Mouse (Mus musculus) MEL (cell line): ENCODE data around the gene Unc45a. TPM values are rescaled to one million over a fixed set of nuclear protein-coding genes. Genes with fewer than 3 reads are reported as not detected.

Experiments used
- DNase-seq: peaks from one replicate; pipeline ENCODE4 v3.0.0; 2011; ENCODE audit warnings: low read depth, low spot score
- H3K27ac ChIP-seq: 2 replicates; pipeline ENCODE4 v1.5.1; 2012; ENCODE audit warnings: low read depth, mild to moderate bottlenecking, control low read depth, low read length, moderate library complexity; ENCODE audit not compliant: control insufficient read depth
- H3K27me3 ChIP-seq, 2 experiments: fragments of 150-350 bp in 1 of 2; sonication (generic) in 1 of 2; 2 replicates each; pipeline ENCODE4 v1.6.1; 2012; ENCODE audit warnings: low read length in 2 of 2, mild to moderate bottlenecking in 2 of 2, improper control_type of control experiment in 1 of 2, moderate library complexity in 1 of 2; ENCODE audit not compliant: insufficient read depth in 2 of 2, control insufficient read depth in 1 of 2
- H3K36me3 ChIP-seq, 2 experiments: 2 replicates each; pipeline ENCODE4 v1.6.1; 2012 to 2014; ENCODE audit warnings: low read length in 2 of 2, improper control_type of control experiment in 1 of 2, inconsistent platforms in 1 of 2, mild to moderate bottlenecking in 1 of 2; ENCODE audit not compliant: insufficient read depth in 2 of 2, control insufficient read depth in 1 of 2
- H3K4me1 ChIP-seq, 2 experiments: fragments of 150-350 bp in 1 of 2; sonication (generic) in 1 of 2; 2 replicates each; pipeline ENCODE4 v1.6.1; 2012; ENCODE audit warnings: low read length in 2 of 2, improper control_type of control experiment in 1 of 2, mild to moderate bottlenecking in 1 of 2; ENCODE audit not compliant: insufficient read depth in 2 of 2, control insufficient read depth in 1 of 2
- H3K4me3 ChIP-seq, 2 experiments: fragments of 150-350 bp in 1 of 2; sonication (generic) in 1 of 2; 2 replicates each; pipeline ENCODE4 v1.5.1; 2012; ENCODE audit warnings: low read depth in 2 of 2, low read length in 2 of 2, mild to moderate bottlenecking in 2 of 2, moderate library complexity in 2 of 2, control low read depth in 1 of 2, improper control_type of control experiment in 1 of 2; ENCODE audit not compliant: control insufficient read depth in 1 of 2, insufficient read depth in 1 of 2
- H3K79me2 ChIP-seq: 2 replicates; pipeline ENCODE4 v1.6.1; 2012; ENCODE audit warnings: mild to moderate bottlenecking, low read length, moderate library complexity; ENCODE audit not compliant: control insufficient read depth, poor library complexity, insufficient read depth
- H3K9ac ChIP-seq: 2 replicates; pipeline ENCODE4 v1.6.1; 2012; ENCODE audit warnings: low read depth, mild to moderate bottlenecking, control low read depth, low read length, moderate library complexity; ENCODE audit not compliant: control insufficient read depth, poor library complexity, severe bottlenecking
- H3K9me3 ChIP-seq: fragments of 150-350 bp; sonication (generic); replicated peaks from 2 replicates; pipeline ENCODE4 v1.6.1; 2012; ENCODE audit warnings: mild to moderate bottlenecking, low read length, improper control_type of control experiment, moderate library complexity; ENCODE audit not compliant: insufficient read depth
- BHLHE40 ChIP-seq: IDR thresholded peaks from 2 replicates; pipeline ENCODE4 v1.6.1; 2012; ENCODE audit warnings: low read depth, mild to moderate bottlenecking, inconsistent platforms, low read length, improper control_type of control experiment, borderline replicate concordance
- CHD1 ChIP-seq: IDR thresholded peaks from 2 replicates; pipeline ENCODE4 v1.6.1; 2012; ENCODE audit warnings: low read depth, mild to moderate bottlenecking, inconsistent platforms, low read length, improper control_type of control experiment
- CHD2 ChIP-seq: IDR thresholded peaks from 2 replicates; pipeline ENCODE4 v1.6.1; 2011; ENCODE audit warnings: low read length, improper control_type of control experiment
- CTCF ChIP-seq, 3 experiments: IDR thresholded peaks in 2 of 3; conservative IDR thresholded peaks in 1 of 3; 2 replicates each; pipeline ENCODE4 v1.5.1; 2011 to 2012; ENCODE audit warnings: low read length in 3 of 3, low read depth in 2 of 3, mild to moderate bottlenecking in 2 of 3, improper control_type of control experiment in 1 of 3, inconsistent platforms in 1 of 3, mixed read lengths in 1 of 3, moderate library complexity in 1 of 3; ENCODE audit not compliant: control insufficient read depth in 1 of 3, insufficient read depth in 1 of 3, poor library complexity in 1 of 3, severe bottlenecking in 1 of 3
- ELF1 ChIP-seq: IDR thresholded peaks from 2 replicates; pipeline ENCODE4 v1.6.1; 2014; ENCODE audit warnings: low read depth, mild to moderate bottlenecking, inconsistent platforms, low read length, improper control_type of control experiment, moderate library complexity
- EP300 ChIP-seq, 2 experiments: IDR thresholded peaks; 2 replicates each; pipeline ENCODE4 v1.6.1; 2011; ENCODE audit warnings: improper control_type of control experiment in 2 of 2, low read length in 2 of 2, low read depth in 1 of 2, mild to moderate bottlenecking in 1 of 2
- GATA1 ChIP-seq: IDR thresholded peaks from 2 replicates; pipeline ENCODE4 v1.6.1; 2011; ENCODE audit warnings: low read depth, low read length, improper control_type of control experiment
- HCFC1 ChIP-seq: IDR thresholded peaks from 2 replicates; pipeline ENCODE4 v1.6.1; 2012; ENCODE audit warnings: low read depth, mild to moderate bottlenecking, inconsistent platforms, low read length, improper control_type of control experiment, moderate library complexity
- JUND ChIP-seq: IDR thresholded peaks from 2 replicates; pipeline ENCODE4 v1.6.1; 2011; ENCODE audit warnings: low read depth, mild to moderate bottlenecking, improper control_type of control experiment, low read length
- KAT2A ChIP-seq: conservative IDR thresholded peaks from 2 replicates; pipeline ENCODE4 v1.6.1; 2012; ENCODE audit warnings: low read depth, low read length, improper control_type of control experiment, inconsistent platforms
- MAZ ChIP-seq: IDR thresholded peaks from 2 replicates; pipeline ENCODE4 v1.6.1; 2012; ENCODE audit warnings: low read depth, mild to moderate bottlenecking, inconsistent platforms, low read length, improper control_type of control experiment
- MEF2A ChIP-seq: IDR thresholded peaks from 2 replicates; pipeline ENCODE4 v1.6.1; 2014; ENCODE audit warnings: low read depth, mild to moderate bottlenecking, inconsistent platforms, low read length, improper control_type of control experiment; ENCODE audit not compliant: poor library complexity, insufficient replicate concordance, severe bottlenecking; ENCODE audit errors: extremely low read depth
- MYC ChIP-seq: IDR thresholded peaks from 2 replicates; pipeline ENCODE4 v1.6.1; 2011; ENCODE audit warnings: low read depth, mild to moderate bottlenecking, low read length, improper control_type of control experiment, moderate library complexity
- SMC3 ChIP-seq: IDR thresholded peaks from 2 replicates; pipeline ENCODE4 v1.6.1; 2011; ENCODE audit warnings: low read depth, low read length, improper control_type of control experiment
- TAL1 ChIP-seq: IDR thresholded peaks from 2 replicates; pipeline ENCODE4 v1.6.1; 2012; ENCODE audit warnings: mild to moderate bottlenecking, inconsistent platforms, low read length, moderate library complexity, mixed read lengths
- TCF12 ChIP-seq: IDR thresholded peaks from 2 replicates; pipeline ENCODE4 v1.6.1; 2014; ENCODE audit warnings: low read depth, mild to moderate bottlenecking, inconsistent platforms, low read length, improper control_type of control experiment, moderate library complexity
- USF1 ChIP-seq: IDR thresholded peaks from 2 replicates; pipeline ENCODE4 v1.6.1; 2014; ENCODE audit warnings: low read depth, mild to moderate bottlenecking, inconsistent platforms, low read length, improper control_type of control experiment, moderate library complexity
- ZMIZ1 ChIP-seq: IDR thresholded peaks from 2 replicates; pipeline ENCODE4 v1.6.1; 2012; ENCODE audit warnings: low read depth, mild to moderate bottlenecking, inconsistent platforms, low read length, improper control_type of control experiment, moderate library complexity
- polyA plus RNA-seq, 2 experiments: library from polyadenylated mRNA; stranded (reverse) in 1 of 2; unstranded in 1 of 2; fragments of >175 nt in 1 of 2; fragments of >200 nt in 1 of 2; gene quantifications; 2 replicates each; pipeline versions ENCODE4 v1.2.1 to v1.2.4; 2012; ENCODE audit warnings: low replicate concordance in 2 of 2, low read depth in 1 of 2; ENCODE audit not compliant: insufficient read length in 2 of 2, insufficient read depth in 1 of 2, missing spikeins in 1 of 2
- total RNA-seq: library from RNA; depleted of rRNA; stranded (reverse); fragments of 300-350 nt; gene quantifications from 2 replicates; pipeline ENCODE4 v1.2.3, GENCODE M21; 2012

The Unc45a gene
- total and polyA plus RNA-seq, 3 experiments, result 26.1 to 28.2 TPM; not detected in 1

- TF ChIP-seq GATA1 (peak; percentile 91), CHD1 (no peak), MAZ (no peak; the same call in 1 of the 2 replicates), CTCF (IDR thresholded peaks at IDR 0.05 in 2 of 3, conservative IDR thresholded peaks at IDR 0.05 in 1 of 3; ENCODE audit: control insufficient read depth in 1 of 3, insufficient read depth in 1 of 3, low read depth in 2 of 3, low read length in 3 of 3, poor library complexity in 1 of 3, severe bottlenecking in 1 of 3) (no peak), MYC (no peak), KAT2A (no peak), MEF2A (no peak), SMC3 (no peak), BHLHE40 (no peak), TAL1 (peak; percentile 29; the same call in 1 of the 2 replicates), ELF1 (no peak), USF1 (no peak), EP300 (IDR thresholded peaks at IDR 0.05; ENCODE audit: low read depth in 1 of 2, low read length in 2 of 2) (peak; percentile 78 to 88), ZMIZ1 (no peak), HCFC1 (no peak), TCF12 (peak; percentile 29; the same call in 1 of the 2 replicates)
- TF ChIP-seq, all 39 proteins: peak for 10
Observed at GRCm38 (mm10) chr7:80375376-80376039, 34.7 kb upstream of the Unc45a start (continued).

DNA sequence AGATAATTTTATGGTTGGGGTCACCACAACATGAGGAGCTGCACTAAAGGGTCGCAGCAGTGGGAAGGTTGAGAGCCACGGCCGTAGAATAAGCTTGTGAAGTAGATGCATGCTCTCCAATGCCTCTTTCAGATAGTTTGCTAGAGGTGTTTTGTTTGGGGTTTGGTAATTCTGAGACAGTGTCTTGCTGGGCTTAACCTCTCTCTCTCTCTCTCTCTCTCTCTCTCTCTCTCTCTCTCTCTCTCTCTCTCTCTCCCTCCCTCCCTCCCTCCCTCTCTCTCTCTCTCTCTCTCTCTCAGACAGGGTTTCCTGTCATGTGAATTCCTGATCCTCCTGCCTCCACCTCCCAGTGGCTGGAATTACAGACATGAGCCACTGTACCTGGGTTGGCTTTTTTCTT lies 33.9 kb upstream of the Unc45a start:
- Histone ChIP-seq H3K9ac (peak overlapping the region; percentile 63), H3K4me3 (peak overlapping the region; percentile 10 to 15; a peak in 3 of 4 replicates), H3K27ac (peak overlapping the region; percentile 92)

More for the DNA sequence above, 33.9 kb upstream of the Unc45a start:
- Histone ChIP-seq H3K9me3 (no peaks in the 10 kb centered on the region), H3K27me3 (no peaks in the 10 kb centered on the region), H3K79me2 (peaks cover 3% of the 10 kb centered on the region; the same call in 1 of the 2 replicates), H3K36me3 (peaks cover 0 to 34% of the 10 kb centered on the region in 2 experiments; a peak in 2 of 4 replicates), H3K4me1 (peaks cover 8 to 43% of the 10 kb centered on the region in 2 experiments)
- peak; percentile 38 for DNase-seq
- TF ChIP-seq CTCF (IDR thresholded peaks at IDR 0.05 in 2 of 3, conservative IDR thresholded peaks at IDR 0.05 in 1 of 3; ENCODE audit: control insufficient read depth in 1 of 3, insufficient read depth in 1 of 3, low read depth in 2 of 3, low read length in 3 of 3, poor library complexity in 1 of 3, severe bottlenecking in 1 of 3) (no peak), ELF1 (no peak), JUND (peak; percentile 97), TAL1 (no peak), MEF2A (no peak), CHD2 (no peak)
